Mouse (Mus musculus) stomach, embryonic 16.5 days (tissue): ENCODE results near the gene Cpne2. TPM values are rescaled to one million over a fixed set of nuclear protein-coding genes. Genes with fewer than 3 reads are reported as not detected.

ENCODE experiments used
- ATAC-seq: fragments of 200-750 bp; cut with Nextera tagmentation; 2 replicates; pipeline ENCODE4 v1.8.0; 2017; ENCODE audit warnings: moderate number of reproducible peaks, moderate TSS enrichment; ENCODE audit not compliant: insufficient read depth, low FRiP score
- H3K27ac ChIP-seq: fragments of 300-500 bp; sonication (generic); 2 replicates; pipeline ENCODE4 v1.5.1; 2014; ENCODE audit warnings: low read length
- H3K27me3 ChIP-seq: fragments of 300-500 bp; sonication (generic); 2 replicates; pipeline ENCODE4 v1.6.1; 2014; ENCODE audit warnings: low read length, control low read depth, mixed read lengths; ENCODE audit not compliant: control insufficient read depth, insufficient read depth
- H3K36me3 ChIP-seq: fragments of 300-500 bp; sonication (generic); 2 replicates; pipeline ENCODE4 v1.6.1; 2014; ENCODE audit warnings: low read length; ENCODE audit not compliant: control insufficient read depth, insufficient read depth
- H3K4me1 ChIP-seq: fragments of 300-500 bp; sonication (generic); 2 replicates; pipeline ENCODE4 v1.6.1; 2014; ENCODE audit warnings: low read length, control low read depth, mixed read lengths; ENCODE audit not compliant: control insufficient read depth, insufficient read depth
- H3K4me2 ChIP-seq: fragments of 300-500 bp; sonication (generic); 2 replicates; pipeline ENCODE4 v1.6.1; 2014; ENCODE audit warnings: low read depth, low read length, mixed read lengths
- H3K4me3 ChIP-seq: fragments of 300-500 bp; sonication (generic); replicated peaks from 2 replicates; pipeline ENCODE4 v1.5.1; 2014; ENCODE audit warnings: mild to moderate bottlenecking, low read length
- H3K9ac ChIP-seq: fragments of 300-500 bp; sonication (generic); 2 replicates; pipeline ENCODE4 v1.6.1; 2014; ENCODE audit warnings: low read length
- H3K9me3 ChIP-seq: fragments of 300-500 bp; sonication (generic); replicated peaks from 2 replicates; pipeline ENCODE4 v1.6.1; 2016; ENCODE audit warnings: low read length, control low read depth; ENCODE audit not compliant: control insufficient read depth
- whole genome bisulfite sequencing: fragments of 180-500 bp; shearing (Covaris S2); extraction: QIAGEN DNeasy Blood & Tissue Kit; methylation state at CpG from one replicate; pipeline ENCODE4 v1.1.7; 2014; 5-methylcytosine and 5-hydroxymethylcytosine counted together
- polyA plus RNA-seq: library from polyadenylated mRNA; unstranded; fragments of >200 nt; fragmentation: Nextera tagmentation; extraction: Ambion mirVana; gene quantifications from 2 replicates; pipeline ENCODE4 v1.2.1, GENCODE M21; 2015

The Cpne2 gene
- polyA plus RNA-seq, 1 experiment from 2014 or later: 9.3 TPM

GRCm38 (mm10) chr8:94530643-94531042 is 2.1 kb upstream of the Cpne2 start:
- Histone ChIP-seq H3K4me2 (no peak overlapping the region), H3K9ac (no peak overlapping the region), H3K27me3 (no peaks in the 10 kb centered on the region), H3K9me3 (no peaks in the 10 kb centered on the region), H3K4me1 (peaks cover 7% of the 10 kb centered on the region; the same call in 1 of the 2 replicates), H3K27ac (no peak overlapping the region), H3K4me3 (no peak overlapping the region), H3K36me3 (no peaks in the 10 kb centered on the region)
- ATAC-seq: no peak
- WGBS: 82% methylated on average over 4 of the region's 4 CpGs

- Histone ChIP-seq H3K27me3 (no peaks in the 10 kb centered on the region), H3K9me3 (no peaks in the 10 kb centered on the region), H3K4me1 (peaks cover 7% of the 10 kb centered on the region; the same call in 1 of the 2 replicates), H3K9ac (peak overlapping the region; percentile 87), H3K27ac (peak overlapping the region; percentile 26; the same call in 1 of the 2 replicates), H3K36me3 (no peaks in the 10 kb centered on the region), H3K4me3 (peak overlapping the region; percentile 69), H3K4me2 (peak overlapping the region; percentile 97)
- no peak for ATAC-seq
- WGBS: 5% methylated on average over 8 of the region's 8 CpGs
These were observed 790 bp upstream of the Cpne2 start for GRCm38 (mm10) chr8:94532000-94532399.

GRCm38 (mm10) chr8:94532525-94532872 is 291 bp upstream of the Cpne2 start:
- ATAC-seq: peak; percentile 12; the same call in 1 of the 2 replicates
- Histone ChIP-seq H3K36me3 (no peaks in the 10 kb centered on the region), H3K9me3 (no peaks in the 10 kb centered on the region), H3K27ac (no peak overlapping the region), H3K4me2 (peak overlapping the region; percentile 97), H3K9ac (peak overlapping the region; percentile 87), H3K27me3 (no peaks in the 10 kb centered on the region), H3K4me1 (peaks cover 7% of the 10 kb centered on the region; the same call in 1 of the 2 replicates), H3K4me3 (peak overlapping the region; percentile 69)
- WGBS: under 1% methylated on average over 34 of the region's 34 CpGs

DNA sequence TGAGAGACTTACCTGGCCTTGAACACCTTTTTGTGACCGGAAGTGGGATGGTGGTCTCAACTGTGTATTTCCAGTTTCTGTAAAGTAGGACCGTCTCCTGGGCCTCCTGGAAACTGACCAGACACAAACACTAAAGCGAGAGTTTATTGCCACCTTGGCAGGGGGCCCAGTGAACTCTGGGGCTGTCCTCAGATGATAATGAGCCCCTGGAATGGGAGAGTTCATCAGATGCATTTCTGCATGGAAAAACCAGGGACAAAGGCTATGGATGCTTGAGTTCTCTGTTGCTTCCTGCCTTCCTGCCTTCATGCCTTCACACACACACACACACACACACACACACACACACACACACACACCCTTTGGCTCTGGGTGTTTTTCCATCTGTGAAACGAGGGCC is 1.8 kb downstream of the Cpne2 start:
- WGBS: 43% methylated on average over 4 of the region's 4 CpGs
- H3K27ac ChIP-seq: no peak overlapping the region
- no peak for ATAC-seq
- no peak overlapping the region for H3K9ac ChIP-seq
- H3K9me3 ChIP-seq: no peaks in the 10 kb centered on the region
- H3K4me1 ChIP-seq: peaks cover 7% of the 10 kb centered on the region; the same call in 1 of the 2 replicates
- no peak overlapping the region for H3K4me3 ChIP-seq
- H3K27me3 ChIP-seq: no peaks in the 10 kb centered on the region
- no peaks in the 10 kb centered on the region for H3K36me3 ChIP-seq
- H3K4me2 ChIP-seq: no peak overlapping the region

- Histone ChIP-seq H3K36me3 (no peaks in the 10 kb centered on the region), H3K27me3 (no peaks in the 10 kb centered on the region), H3K4me2 (no peak overlapping the region), H3K9ac (no peak overlapping the region; the same call in 1 of the 2 replicates), H3K27ac (no peak overlapping the region), H3K4me1 (peaks cover 7% of the 10 kb centered on the region; the same call in 1 of the 2 replicates), H3K4me3 (no peak overlapping the region), H3K9me3 (no peaks in the 10 kb centered on the region)
- no peak for ATAC-seq
- 83% methylated on average over 7 of the region's 7 CpGs for WGBS
These were observed 2.8 kb downstream of the Cpne2 start for GRCm38 (mm10) chr8:94535631-94536030.

GRCm38 (mm10) chr8:94537456-94537855 is 4.7 kb downstream of the Cpne2 start:
- Histone ChIP-seq H3K9ac (no peak overlapping the region), H3K36me3 (no peaks in the 10 kb centered on the region), H3K4me1 (peaks cover 7% of the 10 kb centered on the region; the same call in 1 of the 2 replicates), H3K27me3 (no peaks in the 10 kb centered on the region), H3K27ac (no peak overlapping the region), H3K4me3 (no peak overlapping the region), H3K4me2 (no peak overlapping the region), H3K9me3 (no peaks in the 10 kb centered on the region)
- no peak for ATAC-seq
- 74% methylated on average over 2 of the region's 2 CpGs for WGBS

- ATAC-seq: no peak
- Histone ChIP-seq H3K4me3 (no peak overlapping the region), H3K4me2 (no peak overlapping the region), H3K36me3 (no peaks in the 10 kb centered on the region), H3K27me3 (no peaks in the 10 kb centered on the region), H3K9me3 (no peaks in the 10 kb centered on the region), H3K9ac (no peak overlapping the region), H3K4me1 (no peaks in the 10 kb centered on the region), H3K27ac (no peak overlapping the region)
- 80% methylated on average over 2 of the region's 2 CpGs for WGBS
These were observed 7.2 kb downstream of the Cpne2 start for GRCm38 (mm10) chr8:94540025-94540424.

- no peaks in the 10 kb centered on the region for H3K36me3 ChIP-seq
- no peak for ATAC-seq
- no peaks in the 10 kb centered on the region for H3K4me1 ChIP-seq
- H3K27me3 ChIP-seq: no peaks in the 10 kb centered on the region
- WGBS: 60% methylated on average over 17 of the region's 18 CpGs
- no peak overlapping the region for H3K9ac ChIP-seq
- no peak overlapping the region for H3K4me2 ChIP-seq
- H3K4me3 ChIP-seq: no peak overlapping the region
- no peak overlapping the region for H3K27ac ChIP-seq
- no peaks in the 10 kb centered on the region for H3K9me3 ChIP-seq
These were observed 8.4 kb downstream of the Cpne2 start for GRCm38 (mm10) chr8:94540889-94541795.

- no peak overlapping the region for H3K4me2 ChIP-seq
- H3K4me1 ChIP-seq: no peaks in the 10 kb centered on the region
- no peak overlapping the region for H3K4me3 ChIP-seq
- H3K36me3 ChIP-seq: no peaks in the 10 kb centered on the region
- no peak overlapping the region for H3K9ac ChIP-seq
- no peaks in the 10 kb centered on the region for H3K27me3 ChIP-seq
- WGBS: 64% methylated on average over 8 of the region's 8 CpGs
- no peak overlapping the region for H3K27ac ChIP-seq
- ATAC-seq: no peak
- no peaks in the 10 kb centered on the region for H3K9me3 ChIP-seq
These were observed 11.2 kb downstream of the Cpne2 start for GRCm38 (mm10) chr8:94543981-94544380.
